Mouse (Mus musculus) CH12.LX (cell line): ENCODE results near the gene Zfpm1.

Experiments
- CTCF ChIP-seq, 2 experiments: IDR thresholded peaks in 1 of 2; conservative IDR thresholded peaks in 1 of 2; 2 replicates each; pipeline ENCODE4 v1.5.1; 2011 to 2012; ENCODE audit warnings: low read depth in 2 of 2, low read length in 2 of 2, improper control_type of control experiment in 1 of 2, inconsistent platforms in 1 of 2, mild to moderate bottlenecking in 1 of 2, moderate library complexity in 1 of 2
- HCFC1 ChIP-seq: IDR thresholded peaks from 2 replicates; pipeline ENCODE4 v1.6.1; 2012; ENCODE audit warnings: low read depth, mild to moderate bottlenecking, inconsistent platforms, low read length, improper control_type of control experiment
- JUND ChIP-seq: conservative IDR thresholded peaks from 2 replicates; pipeline ENCODE4 v1.6.1; 2011; ENCODE audit warnings: low read depth, low read length, improper control_type of control experiment

GRCm38 (mm10) chr8:122280588-122281316 lies 1.2 kb upstream of the Zfpm1 start:
- TF ChIP-seq JUND = no peak
- no peak for TF ChIP-seq CTCF (conservative IDR thresholded peaks at IDR 0.05 in 1 of 2, IDR thresholded peaks at IDR 0.05 in 1 of 2; ENCODE audit: low read depth in 2 of 2, low read length in 2 of 2)
- no peak for TF ChIP-seq HCFC1
